Mouse (Mus musculus): Measurements from ENCODE around the gene Ifna4.
A peak's percentile ranks its signal among the peaks of the same experiment; 100 is the strongest.

The Ifna4 gene

GRCm38 (mm10) chr4:88867366-88867925 is 25.8 kb downstream of the Ifna4 start:
- peak; percentile 81 for DNase-seq

DNA sequence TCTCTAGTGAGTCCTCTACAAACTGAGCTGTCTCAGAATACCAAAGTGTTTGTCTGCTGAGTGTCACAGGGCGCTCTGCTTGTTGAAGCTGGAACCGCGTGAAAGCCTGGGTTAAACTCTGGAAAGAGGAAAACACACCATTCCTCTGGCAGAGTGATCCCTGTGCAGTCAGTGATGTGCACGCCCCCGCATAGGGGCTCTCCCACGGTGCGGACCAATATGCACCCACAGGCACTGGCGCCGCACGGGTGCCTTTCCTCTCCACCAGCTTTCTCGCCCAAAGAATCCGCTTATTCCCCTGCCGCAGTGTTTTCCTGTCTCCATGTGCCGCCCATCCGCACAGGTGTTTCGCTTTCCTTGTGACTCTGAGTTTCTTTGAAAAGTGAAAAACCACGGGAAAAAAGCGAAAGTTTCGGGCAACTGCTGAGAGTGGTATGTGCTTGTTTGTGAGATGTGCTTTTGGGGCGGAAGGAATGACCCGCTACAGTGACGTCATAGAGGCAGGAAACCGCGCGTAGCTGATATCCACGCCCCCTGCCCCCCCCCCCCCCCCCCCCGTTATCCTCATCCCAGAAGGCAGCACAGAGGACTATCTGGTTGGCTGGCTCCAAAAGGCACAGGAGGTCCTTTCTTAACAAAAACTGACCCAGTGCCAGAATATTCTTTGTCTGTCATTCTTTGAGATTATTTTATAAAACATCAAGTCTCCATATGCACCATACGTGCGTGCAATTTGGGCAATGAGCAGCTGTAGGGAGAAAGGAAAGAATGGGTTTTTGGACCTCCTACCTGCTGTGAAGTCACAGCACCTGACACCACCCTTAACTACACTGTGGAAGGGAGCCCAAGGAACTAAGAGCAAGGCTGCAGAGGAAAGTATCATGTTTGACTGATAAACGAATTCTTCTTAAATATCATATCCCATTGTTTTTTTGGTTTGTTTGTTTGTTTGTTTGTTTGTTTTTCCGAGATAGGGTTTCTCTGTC is 26.6 kb downstream of the Ifna4 start:
- peak; percentile 67 for DNase-seq

GRCm38 (mm10) chr4:88872691-88873090 is 31.0 kb downstream of the Ifna4 start:
- DNase-seq, result no peak

GRCm38 (mm10) chr4:88875435-88876095 is 33.9 kb downstream of the Ifna4 start:
- peak; percentile 56 for DNase-seq

- no peak for DNase-seq
These were observed 34.9 kb downstream of the Ifna4 start for GRCm38 (mm10) chr4:88876520-88876919.

GRCm38 (mm10) chr4:88878246-88878645 is 36.6 kb downstream of the Ifna4 start:
- peak; percentile 73 for DNase-seq

GRCm38 (mm10) chr4:88878772-88879171 is 37.1 kb downstream of the Ifna4 start:
- no peak for DNase-seq

GRCm38 (mm10) chr4:88880101-88880500 is 38.4 kb downstream of the Ifna4 start, which contains the start of gene Ifne:
Gene Ifne, minus strand, starts transcription at chr4:88880201.
- DNase-seq, result no peak

DNA sequence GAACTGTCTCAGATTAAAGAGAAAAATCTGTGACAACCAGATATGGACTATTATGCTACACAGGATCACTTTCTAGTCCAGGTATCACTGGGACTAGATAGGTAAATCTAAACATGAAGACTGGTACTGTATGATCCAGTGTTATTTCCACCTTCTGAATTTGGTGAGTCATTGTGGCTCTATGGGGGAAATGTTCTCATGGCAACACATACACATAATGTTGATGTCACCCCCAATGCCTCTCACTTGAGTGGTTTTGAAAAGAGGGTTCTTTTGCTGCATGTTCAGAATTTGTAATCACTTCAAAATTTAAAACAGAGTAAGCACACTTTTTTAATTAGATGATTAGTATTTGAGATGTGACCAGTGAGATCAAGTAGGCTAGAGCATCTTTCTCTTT is 46.6 kb downstream of the Ifna4 start:
- no peak for DNase-seq
